Mouse (Mus musculus) T-cell, adult 2 months (primary cell): Measurements from ENCODE around the gene Baiap2.

Experiments used
- DNase-seq: peaks from one replicate; pipeline ENCODE4 v3.0.0; 2022; ENCODE audit warnings: low spot score

Baiap2 gene

DNA sequence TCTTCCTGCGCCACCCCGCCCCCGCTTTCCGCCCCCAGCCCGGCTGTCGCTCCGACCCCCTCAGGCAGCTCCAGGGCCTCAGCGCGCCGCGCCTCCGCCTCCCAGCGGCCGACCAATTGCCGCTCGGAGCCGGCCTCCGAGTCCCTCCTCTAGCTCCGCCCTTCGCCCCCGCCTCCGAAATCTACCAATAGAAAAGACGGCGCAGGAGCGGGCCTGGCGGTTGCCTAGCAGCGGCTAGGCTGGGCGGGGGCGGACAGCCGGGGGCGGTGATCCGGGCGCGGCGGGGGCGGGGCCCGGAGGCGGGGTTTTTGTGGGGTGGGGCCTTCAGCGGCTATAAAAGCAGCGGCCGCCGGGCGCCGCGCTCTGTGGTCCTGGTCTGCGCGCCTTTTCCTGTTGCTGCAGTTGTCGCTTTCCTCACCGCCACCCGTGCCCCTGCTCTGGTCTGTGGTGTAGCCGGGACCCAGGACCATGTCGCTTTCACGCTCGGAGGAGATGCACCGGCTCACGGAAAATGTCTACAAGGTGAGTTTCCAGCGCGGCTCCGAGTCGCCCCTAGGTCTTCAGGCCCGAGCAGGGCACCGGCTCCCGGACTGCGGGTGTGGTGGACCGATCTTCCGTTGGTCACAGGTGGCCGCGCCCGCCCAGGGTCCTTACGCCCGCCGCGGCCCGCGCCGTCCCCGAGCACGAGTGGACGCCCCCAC is at the start of gene Baiap2:
TSS of gene Baiap2 (plus strand) at position 37 of the 701 bp plus-strand sequence.
- DNase-seq: peak; percentile 99

DNA sequence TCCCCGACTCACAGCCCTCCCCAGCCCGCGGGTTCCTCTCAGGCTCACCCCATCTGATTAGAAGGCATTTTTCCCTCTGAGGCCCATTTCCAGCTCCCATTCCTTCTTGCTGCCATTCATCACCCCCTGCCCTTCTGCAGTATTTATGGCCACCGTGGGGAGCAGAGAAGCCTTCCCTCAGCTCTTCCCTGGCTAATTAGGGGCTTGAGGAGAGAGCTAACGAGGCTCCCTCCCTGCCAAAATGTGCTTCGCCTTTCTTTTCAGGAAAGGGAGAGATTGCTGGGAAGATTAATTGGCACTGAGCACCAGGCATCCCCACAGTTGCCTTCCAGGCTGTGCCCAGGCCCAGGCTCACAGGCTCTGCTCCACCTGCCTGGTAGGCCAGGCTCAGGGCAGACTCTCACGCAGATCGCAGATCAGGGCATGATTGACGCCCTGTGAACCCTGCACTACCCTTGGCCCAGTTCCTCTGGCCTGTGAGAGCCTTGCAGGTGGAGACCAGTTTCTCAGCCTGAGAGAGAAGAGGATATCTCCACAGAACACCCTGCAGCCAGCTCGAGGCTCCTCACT is 48.8 kb upstream of the Baiap2 start:
- no peak for DNase-seq

DNA sequence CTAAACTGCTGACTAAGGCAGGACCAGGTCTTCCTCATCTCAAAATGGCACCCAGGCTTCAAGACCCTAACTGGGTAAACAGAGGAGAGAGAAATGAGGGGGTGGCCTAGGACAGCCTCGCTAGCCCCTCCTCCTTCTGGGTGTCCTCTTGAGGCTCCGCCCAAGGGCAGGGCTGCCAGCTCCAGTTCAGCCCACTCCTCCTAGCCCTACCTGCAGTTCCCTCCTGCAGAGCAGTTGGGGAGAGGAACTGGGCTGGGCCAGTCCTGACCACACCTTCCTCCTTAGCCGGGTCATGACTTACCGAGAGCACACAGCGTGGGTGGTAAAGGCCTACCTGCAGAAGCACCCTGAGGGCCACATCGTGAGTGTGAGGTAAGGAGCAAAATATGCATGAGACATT is 47.9 kb upstream of the Baiap2 start:
- DNase-seq: no peak

DNA sequence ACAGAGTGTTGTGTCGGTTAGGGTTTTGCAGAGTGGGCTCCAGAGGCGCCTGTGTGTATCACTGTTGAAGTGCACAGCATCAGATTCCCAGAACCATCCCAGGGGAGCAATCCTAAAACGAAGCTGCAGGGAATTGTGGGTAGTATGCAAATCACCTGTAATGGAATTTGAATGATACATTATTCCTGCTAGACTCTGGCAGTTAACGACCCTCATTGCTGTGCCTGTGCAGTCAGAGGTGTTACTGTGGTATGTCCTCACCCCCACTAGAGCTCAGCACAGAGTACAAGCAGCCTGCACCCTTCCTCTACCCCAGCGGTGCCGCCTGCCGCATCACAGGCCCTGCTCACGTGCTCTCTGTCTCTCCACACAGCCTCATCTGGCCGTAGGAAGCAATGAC is 45.5 kb upstream of the Baiap2 start:
- DNase-seq: no peak

DNA sequence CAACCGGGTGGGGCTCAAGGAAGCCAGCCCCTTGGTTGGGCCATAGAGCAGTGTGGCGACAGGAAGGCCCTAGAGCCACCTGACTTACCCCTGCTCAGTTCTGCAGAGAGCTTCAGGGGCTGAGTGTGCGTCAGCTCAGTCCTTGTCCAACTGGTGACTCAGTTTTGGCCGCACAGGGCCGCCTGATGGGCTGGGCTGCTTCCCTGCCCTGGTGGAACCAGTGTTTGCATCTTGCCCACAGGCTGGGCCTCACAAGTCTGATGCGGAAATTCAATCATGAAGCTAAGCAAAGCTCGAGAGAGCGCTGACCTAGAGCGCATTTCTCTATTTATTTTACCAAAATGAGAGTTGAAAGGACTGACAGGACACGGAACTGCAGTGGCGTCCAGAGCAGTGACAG is 43.6 kb upstream of the Baiap2 start:
- DNase-seq: no peak

- DNase-seq: no peak
Measured at GRCm38 (mm10) chr11:119901174-119901573, 41.4 kb upstream of the Baiap2 start.

DNA sequence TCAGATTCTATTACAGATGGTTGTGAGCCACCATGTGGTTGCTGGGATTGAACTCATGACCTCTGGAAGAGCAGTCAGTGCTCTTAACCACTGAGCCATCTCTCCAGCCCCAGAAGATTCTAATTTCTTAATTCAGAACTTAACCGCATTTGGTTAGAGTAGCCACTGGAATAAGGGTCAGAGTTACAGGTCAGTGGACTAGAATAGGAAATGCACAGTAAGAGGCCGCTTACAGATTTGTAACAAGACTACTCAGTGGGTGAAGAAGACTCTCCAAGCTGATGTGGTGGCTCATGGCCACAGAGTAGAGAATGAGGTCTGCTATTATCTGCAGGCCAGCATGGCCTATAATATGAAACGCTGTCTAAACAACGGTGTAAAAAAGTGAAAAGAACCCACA is 39.7 kb upstream of the Baiap2 start:
- no peak for DNase-seq

- peak; percentile 54 for DNase-seq
Measured at GRCm38 (mm10) chr11:119904621-119905286, 37.8 kb upstream of the Baiap2 start.

DNA sequence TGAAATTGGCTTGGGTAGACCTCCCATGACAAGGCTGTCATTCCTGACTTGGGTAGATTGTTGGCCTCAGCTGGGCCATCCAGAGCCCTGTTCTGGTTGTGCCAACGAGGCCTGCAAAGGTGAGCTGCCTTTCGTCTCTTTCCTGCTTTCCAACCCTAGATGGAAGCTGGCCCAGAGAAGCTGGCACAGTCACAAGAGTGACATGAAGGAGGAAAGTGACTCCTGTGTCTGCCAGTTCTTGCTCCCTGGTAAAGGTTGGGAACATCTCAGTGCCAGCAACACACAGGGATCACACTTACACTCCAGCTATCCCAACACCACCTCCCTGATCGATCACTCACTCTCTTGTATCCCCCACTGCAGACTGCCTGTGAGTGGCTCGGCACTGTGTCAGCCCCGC is 36.8 kb upstream of the Baiap2 start:
- no peak for DNase-seq

GRCm38 (mm10) chr11:119907006-119907650 is 35.4 kb upstream of the Baiap2 start:
- DNase-seq: no peak

DNA sequence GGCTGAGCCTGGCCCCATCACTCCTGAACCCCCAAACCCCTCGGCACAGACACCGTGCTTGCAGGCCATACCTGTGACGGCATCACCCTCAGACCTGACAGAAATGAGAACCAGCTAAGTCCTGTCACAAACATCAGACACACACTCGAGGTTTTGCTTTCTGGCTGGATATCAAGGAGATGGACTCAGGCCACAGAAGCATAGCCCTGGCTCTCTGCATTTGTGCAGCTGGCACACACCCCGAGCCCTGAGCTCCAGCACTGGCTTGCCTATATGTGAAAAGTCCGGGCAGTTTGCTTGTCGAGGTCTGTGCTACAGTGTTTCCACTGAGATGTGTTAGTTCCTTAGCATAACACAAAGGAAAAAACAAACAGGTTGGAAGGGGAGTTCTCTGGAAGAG is 34.9 kb upstream of the Baiap2 start:
- DNase-seq: no peak

- peak; percentile 64 for DNase-seq
Measured at GRCm38 (mm10) chr11:119909436-119909835, 33.1 kb upstream of the Baiap2 start.

DNA sequence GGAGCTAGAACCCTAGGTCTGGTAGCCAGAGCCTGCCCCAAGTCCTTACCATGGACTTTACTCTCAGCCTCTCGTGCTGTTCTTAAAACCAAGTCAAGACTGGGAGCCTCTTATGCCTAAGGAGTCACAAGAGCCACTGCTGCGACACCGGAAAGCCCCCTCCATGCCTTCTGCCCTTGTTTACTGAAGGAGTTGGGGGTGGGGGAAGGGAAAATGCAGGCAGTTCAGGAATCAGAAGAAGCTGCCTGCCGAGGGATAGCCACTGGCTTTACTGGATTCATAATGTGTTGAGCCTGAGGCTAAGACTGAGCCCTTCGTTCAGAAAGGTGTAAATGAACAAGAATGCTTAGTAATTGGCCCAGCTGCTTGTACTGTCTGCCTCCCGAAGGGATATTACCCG is 29.7 kb upstream of the Baiap2 start:
- no peak for DNase-seq

DNA sequence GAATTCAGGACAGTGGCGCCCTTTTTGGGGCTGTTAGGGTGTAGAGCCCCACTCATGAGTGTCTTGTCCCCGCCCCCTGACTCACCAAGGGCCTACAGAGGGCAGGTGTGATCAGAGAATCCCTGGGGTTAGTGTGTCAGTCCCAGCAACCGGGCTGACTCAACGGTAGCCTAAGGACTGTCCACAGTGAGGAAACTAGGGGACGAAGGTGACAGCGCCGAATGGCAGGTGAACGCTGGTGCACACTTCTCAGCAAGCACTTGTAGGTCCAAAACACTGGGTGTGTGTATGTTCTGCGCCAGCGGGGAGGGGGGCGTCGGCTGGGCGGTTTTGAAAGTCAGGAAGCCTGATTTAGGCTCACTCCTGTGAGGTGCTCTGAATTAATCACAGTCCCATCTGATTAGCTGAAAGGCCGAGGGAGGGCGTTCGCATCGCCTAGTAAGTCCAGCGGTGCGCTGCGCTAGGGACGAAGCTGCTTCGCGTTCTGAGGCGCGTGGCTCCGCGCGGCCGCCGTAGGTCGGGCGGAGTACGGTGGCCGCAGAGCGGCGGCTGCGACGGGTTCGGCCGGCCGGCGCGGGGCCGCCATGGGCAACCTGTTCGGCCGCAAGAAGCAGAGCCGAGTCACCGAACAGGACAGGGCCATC is 29.1 kb upstream of the Baiap2 start, which contains the start of gene Chmp6:
TSS of gene Chmp6 (plus strand) at position 151 of the 644 bp plus-strand sequence.
- peak; percentile 71 for DNase-seq

- no peak for DNase-seq
Measured at GRCm38 (mm10) chr11:119913935-119914314, 28.6 kb upstream of the Baiap2 start.

- DNase-seq: no peak
Measured at GRCm38 (mm10) chr11:119914381-119914780, 28.2 kb upstream of the Baiap2 start.

- no peak for DNase-seq
Measured at GRCm38 (mm10) chr11:119915666-119916065, 26.9 kb upstream of the Baiap2 start.

GRCm38 (mm10) chr11:119916102-119916790 is 26.3 kb upstream of the Baiap2 start:
- no peak for DNase-seq

DNA sequence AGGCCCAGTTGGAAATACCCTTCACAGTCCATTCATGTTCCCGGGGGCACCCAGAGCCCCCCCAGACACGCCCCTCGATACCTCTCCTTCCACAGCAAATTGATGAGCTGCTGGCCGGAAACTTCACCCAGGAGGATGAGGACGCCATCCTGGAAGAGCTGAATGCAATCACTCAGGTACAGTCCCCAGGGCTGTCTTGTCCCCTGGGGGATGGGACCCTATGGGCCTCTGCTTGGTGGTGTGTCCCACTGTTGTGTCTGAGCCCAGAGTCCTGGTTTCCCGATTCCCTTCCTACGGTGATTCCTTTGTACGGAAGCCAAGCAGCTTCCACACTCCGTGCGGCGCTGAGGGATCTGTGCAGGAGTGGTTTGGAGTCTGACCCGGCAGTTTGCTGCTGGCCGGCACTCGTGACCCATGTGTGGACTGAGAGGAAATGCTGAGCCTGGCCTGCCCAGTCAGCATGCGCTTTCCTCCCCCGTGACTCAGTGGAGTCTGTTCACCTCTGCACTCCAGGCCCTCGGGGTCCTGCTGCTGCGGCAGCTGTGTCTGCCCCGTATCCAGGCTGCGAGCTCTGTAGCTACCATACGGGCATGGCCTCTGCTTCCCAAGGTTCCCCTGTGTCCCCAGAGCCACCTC is 25.6 kb upstream of the Baiap2 start:
- DNase-seq: no peak

DNA sequence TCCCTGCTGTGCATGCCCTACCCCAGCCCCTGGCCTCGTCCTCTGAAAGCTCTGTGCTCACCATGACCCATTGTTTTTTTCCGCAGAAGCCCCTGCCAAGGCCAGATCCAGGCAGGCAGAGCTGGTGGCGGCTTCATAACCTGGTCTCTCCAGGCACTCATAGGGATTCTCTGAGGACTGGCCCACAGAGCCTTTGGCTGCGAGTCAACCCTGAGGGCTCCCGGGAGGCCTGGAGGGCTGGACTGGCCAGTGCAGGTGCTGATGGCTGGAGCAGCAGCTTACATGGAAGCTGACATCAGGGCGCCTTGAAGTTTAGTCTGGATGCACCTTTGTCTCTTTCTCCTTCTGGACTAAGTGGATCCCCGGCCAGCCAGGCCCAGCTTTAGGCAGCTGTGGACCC is 24.0 kb upstream of the Baiap2 start:
- no peak for DNase-seq

- no peak for DNase-seq
Measured at GRCm38 (mm10) chr11:119919432-119919831, 23.1 kb upstream of the Baiap2 start.
